Mouse (Mus musculus) gastrocnemius, postnatal 14 days (tissue): Measurements from ENCODE around the gene Metap2. TPM values are rescaled to one million over a fixed set of nuclear protein-coding genes. Genes with fewer than 3 reads are reported as not detected.
A peak's percentile ranks its signal among the peaks of the same experiment; 100 is the strongest.
"Not testable (repeated sequence)": the region's sequence is repeated elsewhere in the genome, so short reads cannot be mapped to it uniquely, and the experiment has no call there.

Experiments
- DNase-seq: peaks from one replicate; pipeline ENCODE4 v3.0.0; 2021; ENCODE audit warnings: mixed read lengths
- intact Hi-C: fragments of 180-260 bp; cut with DNase I; formaldehyde crosslinking; loops from one replicate; pipeline ENCODE4 v1.15.1; 2025; ENCODE audit warnings: low total_unique reads
- total RNA-seq, 2 experiments: library from RNA; stranded (reverse); gene quantifications; 2 replicates each; pipeline ENCODE4 v1.2.3; 2021

Gene Metap2
- total RNA-seq, 2 experiments from 2014 or later: 159 to 171 TPM

GRCm38 (mm10) chr10:93878732-93879131, 18.2 kb downstream of the Metap2 start:
- intact Hi-C loops: no loop called here
- DNase-seq: no peak

GRCm38 (mm10) chr10:93876772-93877171, 20.1 kb downstream of the Metap2 start:
- DNase-seq: no peak
- intact Hi-C loops: no loop called here

GRCm38 (mm10) chr10:93868886-93869285, 28.0 kb downstream of the Metap2 start:
- DNase-seq: no peak
- intact Hi-C loops: no loop called here

GRCm38 (mm10) chr10:93868401-93868800, 28.5 kb downstream of the Metap2 start:
- intact Hi-C loops: no loop called here
- no peak for DNase-seq

GRCm38 (mm10) chr10:93856095-93856494, 40.8 kb downstream of the Metap2 start:
- intact Hi-C loops: no loop called here
- DNase-seq: no peak

GRCm38 (mm10) chr10:93855126-93855525, 41.8 kb downstream of the Metap2 start:
- no peak for DNase-seq
- intact Hi-C loops: no loop called here

- DNase-seq: no peak
- intact Hi-C loops: no loop called here
Measured at GRCm38 (mm10) chr10:93846706-93847105, 50.2 kb downstream of the Metap2 start.

- DNase-seq, intact Hi-C loops: not testable (repeated sequence)
Measured at GRCm38 (mm10) chr10:93835115-93835514, 61.8 kb downstream of the Metap2 start.

- intact Hi-C loops: no loop called here
- no peak for DNase-seq
Measured at GRCm38 (mm10) chr10:93834394-93834745, 62.5 kb downstream of the Metap2 start.

GRCm38 (mm10) chr10:93833699-93834393, 63.0 kb downstream of the Metap2 start:
- intact Hi-C loops: no loop called here
- peak; percentile 68 for DNase-seq

GRCm38 (mm10) chr10:93833370-93833698, 63.6 kb downstream of the Metap2 start:
- no peak for DNase-seq
- intact Hi-C loops: no loop called here

- DNase-seq: no peak
- intact Hi-C loops: no loop called here
Measured at GRCm38 (mm10) chr10:93832811-93833210, 64.1 kb downstream of the Metap2 start.

GRCm38 (mm10) chr10:93831730-93832574, 64.9 kb downstream of the Metap2 start:
- DNase-seq: no peak

GRCm38 (mm10) chr10:93830931-93831729, 65.8 kb downstream of the Metap2 start, which contains the start of gene Usp44:
Gene Usp44 (plus strand): TSS chr10:93831555.
- intact Hi-C loops: no loop called here
- no peak for DNase-seq

More at GRCm38 (mm10) chr10:93831730-93832574, 64.9 kb downstream of the Metap2 start:
- intact Hi-C loops: no loop called here

- intact Hi-C loops: no loop called here
- DNase-seq: no peak
Measured at GRCm38 (mm10) chr10:93829898-93830831, 66.7 kb downstream of the Metap2 start.

- intact Hi-C loops: loop anchor here (5.0 to 10.0 kb wide), 2 partner anchors 204 to 299 kb away; no protein-coding TSS in a partner anchor
Measured at GRCm38 (mm10) chr10:93818661-93819060, 78.2 kb downstream of the Metap2 start.

GRCm38 (mm10) chr10:93813755-93814154, 83.1 kb downstream of the Metap2 start:
- intact Hi-C loops: loop anchor here (10.0 kb wide), 1 partner anchor 199 kb away; no protein-coding TSS in a partner anchor
- peak; percentile 19 for DNase-seq

More at GRCm38 (mm10) chr10:93818661-93819060, 78.2 kb downstream of the Metap2 start:
- DNase-seq: peak; percentile 50

GRCm38 (mm10) chr10:93812774-93813415, 84.0 kb downstream of the Metap2 start:
- intact Hi-C loops: loop anchor here (10.0 kb wide), 1 partner anchor 198 kb away; no protein-coding TSS in a partner anchor
- DNase-seq: peak; percentile 78
